Mouse (Mus musculus): Measurements from ENCODE around the gene Otud7a. TPM values are rescaled to one million over a fixed set of nuclear protein-coding genes. Genes with fewer than 3 reads are reported as not detected.

Gene Otud7a
- polyA plus RNA-seq, 1 experiment from 2014 or later: not detected

DNA sequence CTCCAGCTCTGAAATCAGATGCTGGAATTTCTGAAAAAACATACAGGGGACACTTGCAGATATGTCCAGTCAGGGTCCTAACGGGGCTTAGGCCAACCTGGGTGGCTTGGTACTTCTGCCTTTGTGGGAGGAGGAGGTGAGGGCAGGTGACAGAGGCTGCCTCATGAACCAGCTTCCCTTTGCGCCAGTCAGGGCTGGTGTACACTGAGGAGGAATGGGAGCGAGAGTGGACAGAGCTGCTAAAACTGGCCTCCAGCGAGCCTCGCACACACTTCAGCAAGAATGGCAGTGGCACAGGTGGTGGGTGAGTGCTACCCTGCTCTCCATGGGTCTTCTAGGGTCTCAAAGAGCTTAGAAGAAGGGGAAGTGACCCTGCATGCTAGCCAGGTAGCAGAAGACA lies 285.1 kb downstream of the Otud7a start:
- no peaks in the 10 kb centered on the region for H3K4me1 ChIP-seq (ENCODE audit: insufficient read depth)
- H3K9ac ChIP-seq (replicated peaks): no peak overlapping the region
- no peaks in the 10 kb centered on the region for H3K27me3 ChIP-seq (ENCODE audit: insufficient read depth, low read length)
- H3K27ac ChIP-seq (ENCODE audit: low read depth): no peak overlapping the region
- WGBS (ENCODE audit: insufficient replicate concordance): 83% methylated on average over 5 of the region's 5 CpGs
- no peak for TF ChIP-seq CTCF (IDR thresholded peaks at IDR 0.05; ENCODE audit: low read depth)
- TF ChIP-seq EP300 (IDR thresholded peaks at IDR 0.05; ENCODE audit: low read depth): no peak
- H3K36me3 ChIP-seq (replicated peaks; ENCODE audit: insufficient read depth, low read length): no peaks in the 10 kb centered on the region
- H3K9me3 ChIP-seq (ENCODE audit: low read length): no peaks in the 10 kb centered on the region
- DNase-seq (no peak), ATAC-seq (no peak)
- no peak overlapping the region for H3K4me2 ChIP-seq (ENCODE audit: low read depth, low read length)
- H3K4me3 ChIP-seq (ENCODE audit: low read depth, low read length): no peak overlapping the region

DNA sequence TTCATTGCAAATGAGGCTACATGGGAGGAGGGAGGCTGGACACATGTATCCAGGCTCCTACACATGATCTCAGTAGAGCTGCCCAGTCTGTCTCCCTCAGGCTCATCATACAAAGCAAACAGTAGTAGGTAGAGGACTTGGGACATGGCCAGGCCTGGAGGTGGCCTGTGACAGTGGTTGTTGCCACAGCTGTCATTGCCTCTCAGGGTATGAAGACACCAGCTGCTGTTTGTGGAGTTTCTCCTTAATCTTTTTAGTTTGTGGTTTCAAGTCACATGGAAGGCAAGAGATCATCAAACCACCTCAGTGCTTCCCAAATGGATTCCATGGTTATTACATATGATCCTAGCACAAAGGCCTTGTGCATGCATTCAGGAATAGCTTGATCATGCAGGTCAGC lies 285.5 kb downstream of the Otud7a start:
- Histone ChIP-seq H3K27me3 (ENCODE audit: insufficient read depth, low read length) (no peaks in the 10 kb centered on the region), H3K9me3 (ENCODE audit: low read length) (no peaks in the 10 kb centered on the region), H3K4me2 (ENCODE audit: low read depth, low read length) (no peak overlapping the region), H3K9ac (replicated peaks) (no peak overlapping the region), H3K4me3 (ENCODE audit: low read depth, low read length) (no peak overlapping the region), H3K27ac (ENCODE audit: low read depth) (no peak overlapping the region), H3K36me3 (replicated peaks; ENCODE audit: insufficient read depth, low read length) (no peaks in the 10 kb centered on the region), H3K4me1 (ENCODE audit: insufficient read depth) (no peaks in the 10 kb centered on the region)
- no peak for DNase-seq
- no peak for ATAC-seq
- TF ChIP-seq EP300 (IDR thresholded peaks at IDR 0.05; ENCODE audit: low read depth): no peak
- no peak for TF ChIP-seq CTCF (IDR thresholded peaks at IDR 0.05; ENCODE audit: low read depth)

- 61% methylated on average over 4 of the region's 4 CpGs for WGBS (ENCODE audit: insufficient replicate concordance)
- H3K4me2 ChIP-seq (ENCODE audit: low read depth, low read length): no peak overlapping the region
- TF ChIP-seq EP300 (IDR thresholded peaks at IDR 0.05; ENCODE audit: low read depth) (no peak), CTCF (IDR thresholded peaks at IDR 0.05; ENCODE audit: low read depth) (peak; percentile 42; the same call in 1 of the 2 replicates)
- no peaks in the 10 kb centered on the region for H3K4me1 ChIP-seq (ENCODE audit: insufficient read depth)
- ATAC-seq (no peak), DNase-seq (no peak)
- H3K4me3 ChIP-seq (ENCODE audit: low read depth, low read length): no peak overlapping the region
- H3K9me3 ChIP-seq (ENCODE audit: low read length): no peaks in the 10 kb centered on the region
- H3K36me3 ChIP-seq (replicated peaks; ENCODE audit: insufficient read depth, low read length): no peaks in the 10 kb centered on the region
- H3K9ac ChIP-seq (replicated peaks): no peak overlapping the region
- no peaks in the 10 kb centered on the region for H3K27me3 ChIP-seq (ENCODE audit: insufficient read depth, low read length)
- H3K27ac ChIP-seq (ENCODE audit: low read depth): no peak overlapping the region
Measured at GRCm38 (mm10) chr7:63737725-63738124, 293.2 kb downstream of the Otud7a start.

- no peaks in the 10 kb centered on the region for H3K9me3 ChIP-seq (ENCODE audit: low read length)
- no peak overlapping the region for H3K27ac ChIP-seq (ENCODE audit: low read depth)
- H3K4me3 ChIP-seq (ENCODE audit: low read depth, low read length): no peak overlapping the region
- no peak for DNase-seq
- WGBS (ENCODE audit: insufficient replicate concordance): 70% methylated on average over 1 of the region's 1 CpGs
- H3K4me1 ChIP-seq (ENCODE audit: insufficient read depth): no peaks in the 10 kb centered on the region
- H3K4me2 ChIP-seq (ENCODE audit: low read depth, low read length): no peak overlapping the region
- H3K9ac ChIP-seq (replicated peaks): no peak overlapping the region
- no peak for TF ChIP-seq EP300 (IDR thresholded peaks at IDR 0.05; ENCODE audit: low read depth)
- no peak for TF ChIP-seq CTCF (IDR thresholded peaks at IDR 0.05; ENCODE audit: low read depth)
- no peaks in the 10 kb centered on the region for H3K27me3 ChIP-seq (ENCODE audit: insufficient read depth, low read length)
- H3K36me3 ChIP-seq (replicated peaks; ENCODE audit: insufficient read depth, low read length): no peaks in the 10 kb centered on the region
- ATAC-seq: no peak
Measured at GRCm38 (mm10) chr7:63738142-63738541, 293.6 kb downstream of the Otud7a start.

DNA sequence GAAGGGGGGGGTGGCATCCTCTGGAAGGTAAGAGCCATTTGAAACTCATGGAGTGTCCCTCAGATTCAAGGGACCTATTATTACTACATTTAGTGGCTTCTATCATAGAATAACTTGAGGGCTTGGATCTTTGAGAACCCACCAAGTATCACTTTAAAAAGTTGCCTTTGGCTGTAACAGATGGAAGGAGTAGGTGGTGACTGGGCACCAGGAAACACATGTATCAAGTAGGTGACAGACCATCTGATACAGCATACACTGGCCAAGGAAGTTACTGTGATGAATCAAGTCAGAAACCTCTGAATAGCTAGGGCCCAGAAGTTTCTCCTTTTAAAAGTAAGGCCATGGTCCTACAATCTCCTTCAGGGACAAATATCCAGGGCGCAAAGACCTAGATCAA lies 298.6 kb downstream of the Otud7a start:
- TF ChIP-seq EP300 (IDR thresholded peaks at IDR 0.05; ENCODE audit: low read depth) (no peak), CTCF (IDR thresholded peaks at IDR 0.05; ENCODE audit: low read depth) (no peak)

DNA sequence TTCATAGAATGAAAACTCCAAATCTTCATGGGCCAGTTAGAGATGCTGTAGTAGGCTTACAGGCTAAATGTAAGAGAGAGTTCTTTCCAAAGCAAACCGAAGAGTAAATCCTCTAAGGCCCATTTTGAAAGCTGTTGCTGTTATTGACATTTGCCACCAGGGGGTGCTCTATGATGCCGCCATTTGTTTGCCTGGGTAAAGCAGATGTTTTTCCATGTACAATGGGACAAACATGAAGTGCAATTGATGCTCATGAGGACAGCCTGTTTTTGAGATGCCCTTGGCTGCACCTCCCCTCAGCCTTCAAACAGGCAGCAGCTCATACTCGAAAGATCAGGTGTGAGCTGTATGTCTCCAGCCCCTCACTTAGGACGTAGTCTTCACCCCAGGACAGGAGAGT lies 307.5 kb downstream of the Otud7a start:
- no peaks in the 10 kb centered on the region for H3K36me3 ChIP-seq (replicated peaks; ENCODE audit: insufficient read depth, low read length)
- H3K4me2 ChIP-seq (ENCODE audit: low read depth, low read length): no peak overlapping the region
- 44% methylated on average over 4 of the region's 4 CpGs for WGBS (ENCODE audit: insufficient replicate concordance)
- DNase-seq: peak; percentile 60
- H3K9me3 ChIP-seq (ENCODE audit: low read length): no peaks in the 10 kb centered on the region
- TF ChIP-seq CTCF (IDR thresholded peaks at IDR 0.05; ENCODE audit: low read depth): peak; percentile 88
- TF ChIP-seq EP300 (IDR thresholded peaks at IDR 0.05; ENCODE audit: low read depth): no peak
- no peak for ATAC-seq
- H3K27ac ChIP-seq (ENCODE audit: low read depth): no peak overlapping the region
- peaks cover 4% of the 10 kb centered on the region; the same call in 1 of the 2 replicates for H3K4me1 ChIP-seq (ENCODE audit: insufficient read depth)
- no peak overlapping the region for H3K4me3 ChIP-seq (ENCODE audit: low read depth, low read length)
- no peak overlapping the region for H3K9ac ChIP-seq (replicated peaks)
- H3K27me3 ChIP-seq (ENCODE audit: insufficient read depth, low read length): peaks cover 39% of the 10 kb centered on the region

More for the DNA sequence above, 298.6 kb downstream of the Otud7a start:
- DNase-seq (no peak), ATAC-seq (no peak)
- H3K27me3 ChIP-seq (ENCODE audit: insufficient read depth, low read length): no peaks in the 10 kb centered on the region
- H3K36me3 ChIP-seq (replicated peaks; ENCODE audit: insufficient read depth, low read length): no peaks in the 10 kb centered on the region
- no peak overlapping the region for H3K4me3 ChIP-seq (ENCODE audit: low read depth, low read length)
- H3K27ac ChIP-seq (ENCODE audit: low read depth): no peak overlapping the region
- no peaks in the 10 kb centered on the region for H3K9me3 ChIP-seq (ENCODE audit: low read length)
- no peak overlapping the region for H3K9ac ChIP-seq (replicated peaks)
- H3K4me2 ChIP-seq (ENCODE audit: low read depth, low read length): no peak overlapping the region
- no peaks in the 10 kb centered on the region for H3K4me1 ChIP-seq (ENCODE audit: insufficient read depth)
- 87% methylated on average over 1 of the region's 1 CpGs for WGBS (ENCODE audit: insufficient replicate concordance)

DNA sequence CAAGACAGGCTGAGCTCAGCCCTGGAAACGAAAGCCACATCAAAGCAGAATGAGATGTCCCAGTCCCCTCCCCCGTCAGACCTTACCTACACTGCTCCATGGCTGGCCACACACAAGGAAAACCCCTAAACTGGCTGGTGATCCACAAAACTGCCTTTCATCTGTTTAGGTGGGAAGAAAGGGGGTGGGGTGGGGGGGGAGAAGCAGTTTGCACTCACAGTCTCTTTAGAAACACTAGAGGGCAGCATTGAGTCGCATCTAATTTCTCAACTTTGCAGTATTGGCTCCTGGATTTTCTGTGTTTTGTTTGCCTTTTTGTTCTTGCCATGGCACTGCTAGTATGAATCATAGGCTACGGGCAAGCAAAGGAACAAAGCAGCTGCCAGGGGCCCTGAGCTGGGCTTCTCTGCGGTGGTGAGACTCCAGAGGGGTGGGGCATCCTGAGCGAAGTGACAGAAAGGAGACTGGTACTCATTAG lies 308.8 kb downstream of the Otud7a start:
- Histone ChIP-seq H3K36me3 (replicated peaks; ENCODE audit: insufficient read depth, low read length) (no peaks in the 10 kb centered on the region), H3K4me2 (ENCODE audit: low read depth, low read length) (no peak overlapping the region), H3K27me3 (ENCODE audit: insufficient read depth, low read length) (peaks cover 50% of the 10 kb centered on the region), H3K9me3 (ENCODE audit: low read length) (no peaks in the 10 kb centered on the region), H3K9ac (replicated peaks) (no peak overlapping the region), H3K4me1 (ENCODE audit: insufficient read depth) (peaks cover 4% of the 10 kb centered on the region; the same call in 1 of the 2 replicates), H3K4me3 (ENCODE audit: low read depth, low read length) (no peak overlapping the region), H3K27ac (ENCODE audit: low read depth) (no peak overlapping the region)
- peak; percentile 32 for DNase-seq
- 16% methylated on average over 6 of the region's 6 CpGs for WGBS (ENCODE audit: insufficient replicate concordance)
- ATAC-seq: peak; percentile 31; the same call in 1 of the 2 replicates
- TF ChIP-seq CTCF (IDR thresholded peaks at IDR 0.05; ENCODE audit: low read depth) (peak; percentile 69), EP300 (IDR thresholded peaks at IDR 0.05; ENCODE audit: low read depth) (no peak)

Data from liver, postnatal 0 days (tissue).